Mouse (Mus musculus): Measurements from ENCODE around the gene Tspan15. TPM values are rescaled to one million over a fixed set of nuclear protein-coding genes. Genes with fewer than 3 reads are reported as not detected.

Gene Tspan15
- total RNA-seq, 2 experiments from 2014 or later = 17.9 to 18.9 TPM

DNA sequence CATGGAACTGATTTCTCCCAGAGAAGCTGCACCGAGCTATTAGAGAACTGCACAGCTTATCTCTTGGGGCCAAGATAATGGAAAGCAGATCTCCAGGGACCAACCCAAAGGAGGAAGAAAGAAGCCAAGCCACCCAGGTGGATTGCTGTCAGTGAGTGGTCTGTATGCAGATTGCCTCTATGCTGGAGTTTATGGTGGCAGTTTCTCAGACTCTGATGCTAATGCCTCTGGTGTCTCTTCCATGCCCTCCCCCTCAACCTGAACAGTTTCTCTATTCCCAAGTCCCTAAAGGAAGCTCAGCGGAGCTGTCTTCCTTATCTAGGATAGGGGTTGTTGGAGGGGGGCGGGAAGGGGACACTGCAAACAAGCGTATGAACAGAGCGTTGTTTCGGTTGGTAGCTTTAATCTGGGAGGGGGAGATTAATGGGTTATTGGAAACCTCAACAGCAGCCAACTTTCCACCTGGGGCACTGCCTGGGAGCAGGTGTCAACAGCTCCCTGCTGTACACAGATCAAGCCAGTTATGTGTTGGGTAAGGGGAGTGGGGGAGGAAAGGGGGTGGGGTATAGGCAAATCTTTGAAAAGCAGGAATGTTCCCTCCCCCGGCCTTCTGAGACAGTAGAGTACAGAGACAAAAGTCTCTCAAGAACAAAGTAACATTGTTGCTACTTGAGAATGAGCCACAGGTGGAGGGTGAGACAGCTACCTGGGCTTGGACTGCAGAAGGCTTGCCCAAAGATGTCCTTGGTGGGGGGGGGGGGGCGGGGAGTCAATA, 95.2 kb downstream of the Tspan15 start:
- DNase-seq (ENCODE audit: low spot score in 2 of 2) = no peak

Small RNA genes within 50 kb of the gene (microRNA-seq; reads per million reads assigned to microRNA genes)
- 1.8 to 1.9 reads per million in 2 experiments for gene Mir7662 (ENCODE audit: borderline number of aligned reads in 2 of 2)

Other genes with a start within 250 kb of the Tspan15 start
- not detected for gene Neurog3, start 98.2 kb downstream of the Tspan15 start, total RNA-seq (2021)
- 1 to 10 TPM; 3.9 to 4.0 TPM for gene Fam241b, start 87.3 kb downstream of the Tspan15 start, total RNA-seq (2021)
- 10 to 100 TPM; 13.0 to 50.3 TPM for gene Tacr2, start 21.2 kb upstream of the Tspan15 start, total RNA-seq (2021)
- 10 to 100 TPM; 26.2 to 30.2 TPM for gene Hk1, start 148.7 kb upstream of the Tspan15 start, total RNA-seq (2021)
- not detected for gene Hkdc1, start 191.2 kb upstream of the Tspan15 start, total RNA-seq (2021)
- gene 4930507D05Rik, start 218.2 kb upstream of the Tspan15 start, total RNA-seq (2021) = under 1 TPM; 0.16 to 0.60 TPM
- 10 to 100 TPM; 32.4 to 33.5 TPM for gene Supv3l1, start 218.5 kb upstream of the Tspan15 start, total RNA-seq (2021)